Comparison of ENCODE assay signal across 15 mouse cellular contexts in the genomic region with DNA sequence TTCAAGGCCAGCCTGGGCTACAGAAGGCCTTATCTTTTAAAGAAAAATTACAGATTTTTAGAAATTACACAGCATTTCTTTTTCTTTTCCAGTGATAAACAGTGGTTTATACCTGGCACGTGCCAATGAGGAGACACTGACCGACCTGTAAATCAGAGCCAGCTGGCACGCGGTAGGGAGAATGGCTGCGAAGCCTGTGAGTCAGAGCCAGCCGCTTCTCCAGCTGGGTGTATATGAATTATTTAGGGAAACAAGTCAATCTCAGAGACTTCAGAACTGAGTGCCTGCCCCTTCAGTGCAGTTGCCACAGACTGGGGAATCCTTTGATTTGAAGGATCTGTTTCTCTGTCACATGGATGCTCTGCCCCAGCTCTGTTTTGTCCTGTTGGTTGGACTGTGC. TPM values are rescaled to one million over a fixed set of nuclear protein-coding genes. Genes with fewer than 3 reads are reported as not detected.
"Had no signal": no experiment of that assay in that cellular context is flagged by ENCODE, and none has a peak within 500 bp of the region (broad histone marks: within the 10 kb centered on the region; RNA-seq: fewer than 3 reads in every experiment).

No protein-coding gene starts in this region.

- H3K27me3 ChIP-seq: kidney, embryonic 15.5 days; liver, embryonic 13.5 days; lung, embryonic 15.5 days; midbrain, embryonic 12.5 days had no signal

- H3K4me3 ChIP-seq: kidney, embryonic 15.5 days; limb, embryonic 10.5 days; liver, embryonic 13.5 days; lung, embryonic 15.5 days; megakaryocyte, embryonic 14.5 days; midbrain, embryonic 12.5 days had no signal

- H3K4me1 ChIP-seq: limb, embryonic 10.5 days; liver, embryonic 13.5 days; lung, embryonic 15.5 days; megakaryocyte, embryonic 14.5 days; midbrain, embryonic 12.5 days had no signal

- H3K27ac ChIP-seq: limb, embryonic 10.5 days; liver, embryonic 13.5 days; lung, embryonic 15.5 days; macrophage; midbrain, embryonic 12.5 days had no signal

- ATAC-seq: intestine, embryonic 16.5 days; liver, postnatal 0 days; midbrain, embryonic 16.5 days had no signal

- H3K9me3 ChIP-seq: kidney, embryonic 15.5 days; limb, embryonic 10.5 days; liver, embryonic 13.5 days; lung, embryonic 15.5 days; megakaryocyte, embryonic 14.5 days; midbrain, embryonic 12.5 days had no signal

- DNase-seq: kidney, adult 2 months; kidney, postnatal 25 days; liver, embryonic 13.5 days; liver, postnatal 0 days; lung, postnatal 14 days; thymus, postnatal 4 days had no signal

- H3K9ac ChIP-seq: kidney, embryonic 15.5 days; liver, embryonic 13.5 days; liver, postnatal 0 days; lung, embryonic 15.5 days; midbrain, embryonic 12.5 days had no signal

- H3K4me2 ChIP-seq: kidney, embryonic 15.5 days; liver, embryonic 13.5 days; lung, embryonic 15.5 days; midbrain, embryonic 12.5 days had no signal

- H3K36me3 ChIP-seq: limb, embryonic 10.5 days; liver, embryonic 13.5 days; lung, embryonic 15.5 days; midbrain, embryonic 12.5 days had no signal

RNA-seq across cellular contexts. Expression of a gene that starts 21.6 kb away (rescaled TPM):
- total RNA-seq: neutrophil, adult 5-6 weeks had no signal
- polyA plus RNA-seq: macrophage had no signal

RNA-seq across cellular contexts. Expression of a gene that starts 33.7 kb away (rescaled TPM):
- total RNA-seq: neutrophil, adult 5-6 weeks had no signal
- polyA plus RNA-seq: limb, embryonic 10.5 days; macrophage had no signal
